Mouse (Mus musculus): ENCODE results near the gene Cryzl2. TPM values are rescaled to one million over a fixed set of nuclear protein-coding genes. Genes with fewer than 3 reads are reported as not detected.

Cryzl2 gene
- total and polyA plus RNA-seq, 2 experiments from 2014 or later: 11.4 to 11.6 TPM

- 83% methylated on average over 3 of the region's 3 CpGs for WGBS
- no peak overlapping the region for H3K4me3 ChIP-seq (ENCODE audit: low read length)
- H3K27me3 ChIP-seq (ENCODE audit: insufficient read depth, low read length): no peaks in the 10 kb centered on the region
- DNase-seq (ENCODE audit: low spot score): no peak
- no peaks in the 10 kb centered on the region for H3K36me3 ChIP-seq (ENCODE audit: insufficient read depth, low read length)
- H3K9ac ChIP-seq (replicated peaks; ENCODE audit: low read length): no peak overlapping the region
- H3K4me1 ChIP-seq (ENCODE audit: insufficient read depth, low read length): peaks cover under 1% of the 10 kb centered on the region; the same call in 1 of the 2 replicates
- TF ChIP-seq CTCF (IDR thresholded peaks at IDR 0.05; ENCODE audit: low read depth): no peak
- no peak for ATAC-seq
- H3K9me3 ChIP-seq (ENCODE audit: low read length): no peaks in the 10 kb centered on the region
- H3K4me2 ChIP-seq (ENCODE audit: low read depth, low read length): no peak overlapping the region
- H3K27ac ChIP-seq: no peak overlapping the region
Measured at GRCm38 (mm10) chr1:157415771-157416170, 42.6 kb upstream of the Cryzl2 start.

- WGBS: 82% methylated on average over 2 of the region's 2 CpGs
- no peak overlapping the region for H3K4me2 ChIP-seq (ENCODE audit: low read depth, low read length)
Measured at GRCm38 (mm10) chr1:157416628-157417027, 41.7 kb upstream of the Cryzl2 start.

GRCm38 (mm10) chr1:157417414-157417813 lies 41.0 kb upstream of the Cryzl2 start:
- no peaks in the 10 kb centered on the region for H3K9me3 ChIP-seq (ENCODE audit: low read length)
- no peak overlapping the region for H3K27ac ChIP-seq
- no peak overlapping the region for H3K9ac ChIP-seq (replicated peaks; ENCODE audit: low read length)
- no peak for ATAC-seq
- TF ChIP-seq CTCF (IDR thresholded peaks at IDR 0.05; ENCODE audit: low read depth): no peak
- H3K4me2 ChIP-seq (ENCODE audit: low read depth, low read length): no peak overlapping the region
- WGBS: 57% methylated on average over 3 of the region's 3 CpGs
- no peaks in the 10 kb centered on the region for H3K4me1 ChIP-seq (ENCODE audit: insufficient read depth, low read length)
- H3K27me3 ChIP-seq (ENCODE audit: insufficient read depth, low read length): no peaks in the 10 kb centered on the region
- no peak overlapping the region for H3K4me3 ChIP-seq (ENCODE audit: low read length)
- H3K36me3 ChIP-seq (ENCODE audit: insufficient read depth, low read length): no peaks in the 10 kb centered on the region
- DNase-seq (ENCODE audit: low spot score): no peak

More at GRCm38 (mm10) chr1:157416628-157417027, 41.7 kb upstream of the Cryzl2 start:
- ATAC-seq (no peak), DNase-seq (ENCODE audit: low spot score) (no peak)
- no peak overlapping the region for H3K4me3 ChIP-seq (ENCODE audit: low read length)
- H3K27me3 ChIP-seq (ENCODE audit: insufficient read depth, low read length): no peaks in the 10 kb centered on the region
- H3K36me3 ChIP-seq (ENCODE audit: insufficient read depth, low read length): no peaks in the 10 kb centered on the region
- no peaks in the 10 kb centered on the region for H3K4me1 ChIP-seq (ENCODE audit: insufficient read depth, low read length)
- no peak for TF ChIP-seq CTCF (IDR thresholded peaks at IDR 0.05; ENCODE audit: low read depth)
- H3K9me3 ChIP-seq (ENCODE audit: low read length): no peaks in the 10 kb centered on the region
- no peak overlapping the region for H3K27ac ChIP-seq
- H3K9ac ChIP-seq (replicated peaks; ENCODE audit: low read length): no peak overlapping the region

DNA sequence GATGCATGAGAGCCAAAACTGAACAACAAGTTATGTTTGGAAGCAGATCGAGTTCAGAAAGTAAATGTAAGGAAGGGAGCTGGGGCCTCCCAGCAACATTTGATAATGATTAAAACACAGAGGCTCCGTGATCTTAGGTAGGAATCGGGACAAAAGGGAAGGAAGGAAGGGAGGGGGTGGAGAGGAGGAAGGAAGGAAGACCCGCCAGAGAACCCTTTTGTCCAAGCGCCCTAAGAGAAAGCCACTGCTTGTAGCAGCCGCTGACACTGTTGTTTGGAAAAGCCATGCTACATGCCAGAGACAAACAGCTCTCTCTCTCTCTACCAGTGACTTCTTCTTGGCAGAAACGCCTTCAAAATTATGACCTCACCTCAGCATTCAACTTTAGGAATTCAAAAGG lies 40.5 kb upstream of the Cryzl2 start:
- Histone ChIP-seq H3K36me3 (ENCODE audit: insufficient read depth, low read length) (no peaks in the 10 kb centered on the region), H3K4me2 (ENCODE audit: low read depth, low read length) (no peak overlapping the region), H3K27me3 (ENCODE audit: insufficient read depth, low read length) (no peaks in the 10 kb centered on the region), H3K4me3 (ENCODE audit: low read length) (no peak overlapping the region), H3K9ac (replicated peaks; ENCODE audit: low read length) (no peak overlapping the region), H3K4me1 (ENCODE audit: insufficient read depth, low read length) (no peaks in the 10 kb centered on the region), H3K27ac (no peak overlapping the region), H3K9me3 (ENCODE audit: low read length) (no peaks in the 10 kb centered on the region)
- WGBS: 33% methylated on average over 7 of the region's 7 CpGs
- ATAC-seq: no peak
- DNase-seq (ENCODE audit: low spot score): no peak
- no peak for TF ChIP-seq CTCF (IDR thresholded peaks at IDR 0.05; ENCODE audit: low read depth)

DNA sequence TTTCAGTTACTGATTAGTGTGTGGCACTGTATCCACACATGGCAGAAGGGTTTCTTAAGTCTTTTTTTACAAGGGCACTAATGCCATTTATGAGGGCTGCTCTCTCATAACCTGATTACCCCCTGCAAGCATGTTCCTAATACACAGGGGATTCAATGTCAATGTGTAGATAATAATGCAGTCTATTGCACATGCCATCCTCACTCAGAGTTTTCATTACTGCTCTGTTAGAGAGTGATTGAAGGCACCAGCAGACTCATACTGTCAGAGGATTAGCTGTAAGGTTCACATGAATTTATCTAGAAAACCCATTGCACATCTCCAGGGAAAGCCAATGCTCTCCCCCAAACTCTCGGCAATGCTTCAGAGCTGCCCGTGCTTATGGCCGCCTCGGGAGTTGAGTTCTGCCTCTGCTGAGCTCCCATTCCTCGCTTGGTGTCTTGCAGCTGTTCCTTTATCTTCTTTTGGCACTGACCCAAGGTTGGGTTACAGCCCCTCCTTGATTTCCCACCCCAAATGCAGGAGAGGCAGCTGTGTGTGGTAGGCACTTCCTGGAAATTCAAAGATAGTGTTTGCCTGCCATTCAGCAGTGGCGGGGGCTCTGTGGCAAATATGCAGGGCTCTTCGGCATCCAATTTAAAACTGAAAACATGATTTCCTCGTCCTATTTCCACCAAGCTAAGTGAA lies 32.5 kb upstream of the Cryzl2 start:
- Histone ChIP-seq H3K9me3 (ENCODE audit: low read length) (no peaks in the 10 kb centered on the region), H3K4me3 (ENCODE audit: low read length) (no peak overlapping the region), H3K27ac (no peak overlapping the region), H3K4me2 (ENCODE audit: low read depth, low read length) (peak overlapping the region; percentile 27; the same call in 1 of the 2 replicates), H3K36me3 (ENCODE audit: insufficient read depth, low read length) (no peaks in the 10 kb centered on the region), H3K9ac (replicated peaks; ENCODE audit: low read length) (no peak overlapping the region), H3K27me3 (ENCODE audit: insufficient read depth, low read length) (no peaks in the 10 kb centered on the region), H3K4me1 (ENCODE audit: insufficient read depth, low read length) (no peaks in the 10 kb centered on the region)
- ATAC-seq: peak; percentile 55; the same call in 1 of the 2 replicates
- TF ChIP-seq CTCF (IDR thresholded peaks at IDR 0.05; ENCODE audit: low read depth): no peak
- peak; percentile 70 for DNase-seq (ENCODE audit: low spot score)
- 22% methylated on average over 8 of the region's 8 CpGs for WGBS

- H3K9me3 ChIP-seq (ENCODE audit: low read length): no peaks in the 10 kb centered on the region
- H3K27ac ChIP-seq: no peak overlapping the region
- ATAC-seq (no peak), DNase-seq (ENCODE audit: low spot score) (no peak)
- TF ChIP-seq CTCF (IDR thresholded peaks at IDR 0.05; ENCODE audit: low read depth): no peak
- WGBS: 59% methylated on average over 1 of the region's 1 CpGs
- H3K4me1 ChIP-seq (ENCODE audit: insufficient read depth, low read length): no peaks in the 10 kb centered on the region
- H3K36me3 ChIP-seq (ENCODE audit: insufficient read depth, low read length): no peaks in the 10 kb centered on the region
- no peak overlapping the region for H3K9ac ChIP-seq (replicated peaks; ENCODE audit: low read length)
- no peak overlapping the region for H3K4me3 ChIP-seq (ENCODE audit: low read length)
- H3K4me2 ChIP-seq (ENCODE audit: low read depth, low read length): no peak overlapping the region
- H3K27me3 ChIP-seq (ENCODE audit: insufficient read depth, low read length): no peaks in the 10 kb centered on the region
Measured at GRCm38 (mm10) chr1:157426933-157427332, 31.4 kb upstream of the Cryzl2 start.

- no peak for TF ChIP-seq CTCF (IDR thresholded peaks at IDR 0.05; ENCODE audit: low read depth)
- Histone ChIP-seq H3K4me2 (ENCODE audit: low read depth, low read length) (no peak overlapping the region), H3K27ac (no peak overlapping the region), H3K9ac (replicated peaks; ENCODE audit: low read length) (no peak overlapping the region), H3K9me3 (ENCODE audit: low read length) (no peaks in the 10 kb centered on the region), H3K4me1 (ENCODE audit: insufficient read depth, low read length) (no peaks in the 10 kb centered on the region), H3K27me3 (ENCODE audit: insufficient read depth, low read length) (no peaks in the 10 kb centered on the region), H3K36me3 (ENCODE audit: insufficient read depth, low read length) (no peaks in the 10 kb centered on the region), H3K4me3 (ENCODE audit: low read length) (no peak overlapping the region)
- DNase-seq (ENCODE audit: low spot score) (no peak), ATAC-seq (no peak)
- 92% methylated on average over 4 of the region's 4 CpGs for WGBS
Measured at GRCm38 (mm10) chr1:157427604-157428003, 30.8 kb upstream of the Cryzl2 start.
